Mouse (Mus musculus) lung, postnatal 0 days (tissue): ENCODE data around the gene Ibsp.

Experiments
- CTCF ChIP-seq: IDR thresholded peaks from 2 replicates; pipeline ENCODE4 v1.5.1; 2016; ENCODE audit warnings: antibody characterized with exemption, mild to moderate bottlenecking
- EP300 ChIP-seq: IDR thresholded peaks from 2 replicates; pipeline ENCODE4 v1.6.1; 2016; ENCODE audit warnings: antibody characterized with exemption, mild to moderate bottlenecking, control low read depth

- no peak for TF ChIP-seq CTCF
- TF ChIP-seq EP300: no peak
Observed at GRCm38 (mm10) chr5:104330088-104330487, 31.1 kb downstream of the Ibsp start.
